Mouse (Mus musculus) right cerebral cortex, postnatal 36 days (tissue): Measurements from ENCODE around the gene Wdr18.

Source experiments
- DNase-seq, 2 experiments: peaks; one replicate each; pipeline ENCODE4 v3.0.0; 2022; ENCODE audit warnings: low spot score in 2 of 2, mixed read lengths in 1 of 2

Gene Wdr18

DNA sequence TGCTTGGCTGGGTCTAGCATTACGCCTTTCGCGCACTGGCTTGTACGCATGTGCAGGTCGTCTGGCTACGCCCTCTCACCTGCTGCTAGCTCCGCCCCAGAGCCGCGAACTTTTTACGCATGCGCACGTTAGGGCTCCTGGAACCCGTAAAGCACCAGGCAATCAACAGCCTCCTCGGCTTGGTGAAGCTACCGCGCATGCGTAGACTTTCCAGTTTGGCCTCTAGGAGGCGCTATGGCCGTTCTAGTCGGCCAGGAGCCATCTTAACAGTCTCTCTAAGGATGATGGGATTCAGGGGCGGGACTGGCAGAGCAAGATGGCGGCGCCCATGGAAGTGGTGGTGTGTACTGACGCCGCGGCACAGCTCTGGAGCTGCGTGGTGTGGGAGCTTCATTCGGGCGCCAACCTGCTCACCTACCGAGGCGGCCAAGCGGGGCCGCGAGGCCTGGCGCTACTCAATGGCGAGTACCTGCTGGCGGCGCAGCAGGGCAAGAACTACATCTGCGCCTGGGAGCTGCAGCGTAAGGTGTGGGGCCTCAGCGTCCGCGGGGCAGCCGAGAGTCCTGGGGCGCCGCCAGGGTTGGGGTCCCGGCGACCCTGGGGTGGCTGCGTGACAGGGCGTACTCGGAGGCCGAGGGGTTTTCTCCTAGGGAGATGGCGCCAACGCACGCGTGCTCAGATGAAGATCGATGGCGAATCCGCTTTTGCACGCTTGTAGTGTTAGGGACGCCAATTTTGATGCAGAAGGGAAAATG is at the start of gene Wdr18:
Gene Wdr18, plus strand, starts transcription at position 306 of the 755 bp plus-strand sequence.
- DNase-seq = peak; percentile 99 to 100

DNA sequence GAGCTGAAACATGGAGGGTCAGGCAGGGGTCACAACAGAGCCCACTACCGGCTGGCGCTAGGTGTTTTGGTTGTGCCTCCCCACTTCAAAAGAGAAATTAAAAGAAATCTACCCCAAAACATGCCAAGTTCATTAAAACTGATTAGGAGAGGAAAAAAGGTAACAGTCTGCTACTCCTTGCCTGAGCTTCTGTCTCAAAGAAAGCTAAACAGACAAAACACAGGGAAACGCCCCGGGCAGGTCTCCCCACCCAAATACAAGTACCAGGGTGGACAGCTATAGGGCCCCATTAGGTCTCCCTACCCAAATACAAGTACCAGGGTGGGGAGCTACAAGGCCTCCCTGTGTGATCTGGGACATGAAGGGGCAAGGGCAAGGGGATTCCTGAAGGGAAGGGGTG is 49.4 kb upstream of the Wdr18 start, which contains the start of gene Gm26602:
Gene Gm26602, plus strand, starts transcription at position 301 of the 400 bp plus-strand sequence.
- no peak for DNase-seq

DNA sequence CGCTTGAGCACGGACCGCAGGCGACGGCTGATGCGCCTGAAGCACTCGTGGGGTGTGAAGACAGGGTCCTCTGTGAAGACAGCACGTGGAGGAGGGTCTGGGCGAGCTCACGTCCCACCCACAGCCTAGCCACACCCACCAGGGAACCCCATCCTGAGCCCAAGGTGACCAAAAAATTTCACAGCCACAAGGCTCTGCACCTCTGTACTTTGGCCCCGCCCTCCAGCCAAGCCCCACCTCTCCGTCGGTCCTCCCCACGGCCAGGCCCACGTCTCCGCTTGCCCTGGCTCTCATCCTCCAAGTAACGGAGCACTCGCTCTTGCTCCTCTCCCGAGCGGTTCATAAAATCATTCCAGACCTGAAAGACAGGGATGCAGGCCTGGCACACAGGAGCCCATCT is 47.5 kb upstream of the Wdr18 start:
- DNase-seq = no peak

DNA sequence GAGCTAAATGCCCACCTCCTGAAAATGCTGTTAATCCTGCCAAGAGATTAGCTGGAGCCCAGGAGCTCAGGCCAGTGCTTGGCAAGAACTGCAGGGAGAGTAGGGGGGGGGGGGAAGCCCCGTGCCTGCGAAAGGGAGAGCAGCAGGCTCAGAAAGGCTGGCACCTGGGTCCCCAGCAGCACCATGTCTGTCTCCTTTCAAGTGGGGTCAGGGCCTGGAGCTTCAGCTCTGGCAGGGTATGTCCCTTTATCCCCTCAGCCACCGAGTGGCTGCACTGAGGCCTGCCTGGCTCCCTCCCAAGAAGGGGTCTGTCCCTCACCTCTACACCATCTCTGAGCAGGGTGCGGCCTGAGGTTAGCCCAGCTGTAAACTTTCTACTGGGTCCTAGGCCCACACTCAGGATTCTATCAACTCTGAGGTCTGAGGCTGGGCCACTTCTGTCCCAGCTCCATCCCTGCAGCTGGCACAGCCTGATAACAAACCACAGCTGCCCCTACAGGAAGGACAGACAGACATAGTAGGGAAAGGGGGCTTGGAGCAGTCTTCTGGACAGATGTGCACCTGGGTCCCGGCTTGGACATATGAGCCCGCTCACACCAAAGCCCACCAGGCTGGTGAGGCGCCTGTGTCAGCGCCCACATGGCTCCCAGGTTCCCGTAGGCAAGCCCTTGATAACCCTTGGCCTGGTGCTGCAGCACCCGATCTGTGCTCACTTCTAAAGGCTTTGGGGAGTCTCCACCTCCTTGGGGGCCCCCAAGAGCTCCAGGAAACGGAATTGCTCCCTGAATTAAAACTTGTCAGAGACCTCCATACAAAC is 45.6 kb upstream of the Wdr18 start:
- no peak for DNase-seq

DNA sequence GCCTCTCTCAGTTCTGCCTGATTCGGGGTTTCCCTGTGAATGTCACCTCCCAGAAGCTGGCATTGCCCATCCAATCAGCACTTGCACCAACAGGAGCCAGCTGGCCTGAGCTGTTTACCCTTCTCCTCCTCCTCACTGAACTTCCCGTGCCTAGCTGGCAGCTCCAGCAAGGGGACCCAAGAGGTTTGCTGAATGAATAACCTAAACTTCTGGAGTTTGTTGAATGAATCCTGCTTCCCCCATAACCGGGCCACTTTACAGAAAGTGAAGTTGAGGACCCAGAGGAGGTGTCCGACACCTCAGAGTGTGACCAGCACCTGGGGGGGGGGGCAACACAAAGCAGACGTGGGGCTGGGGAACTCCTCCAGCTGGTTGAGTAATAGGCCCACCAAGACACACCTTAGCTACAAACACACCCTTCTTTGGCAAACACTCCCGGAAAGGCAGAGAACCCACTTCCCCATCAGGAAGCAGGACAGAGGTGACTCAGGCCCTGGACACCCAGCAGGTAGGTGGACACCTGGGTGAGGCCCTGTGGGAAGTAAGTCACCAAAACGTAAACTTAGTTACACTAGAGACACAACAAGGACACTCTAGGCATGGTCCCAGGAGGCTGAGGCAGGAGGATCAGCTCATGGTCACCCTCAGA is 44.9 kb upstream of the Wdr18 start:
- no peak for DNase-seq

DNA sequence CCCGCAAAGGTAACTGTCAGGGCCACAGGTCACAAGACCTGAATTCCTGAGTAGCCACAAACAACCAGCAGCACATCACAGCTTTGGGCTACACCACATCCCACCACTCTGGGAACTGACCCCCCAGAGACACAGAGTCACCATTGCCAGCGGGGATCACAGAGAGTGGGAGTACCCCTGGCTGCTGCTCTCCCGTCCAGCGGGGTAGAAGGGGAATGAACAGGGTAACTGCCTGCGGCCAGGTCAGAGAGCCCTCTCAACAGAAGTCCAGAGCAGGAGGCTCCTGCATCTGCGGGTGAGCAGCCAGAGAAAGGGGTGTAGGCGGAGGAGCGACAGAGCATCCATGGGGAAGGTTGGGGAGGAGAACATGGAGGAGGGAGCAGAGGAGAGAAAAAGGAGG is 43.9 kb upstream of the Wdr18 start:
- DNase-seq = no peak

DNA sequence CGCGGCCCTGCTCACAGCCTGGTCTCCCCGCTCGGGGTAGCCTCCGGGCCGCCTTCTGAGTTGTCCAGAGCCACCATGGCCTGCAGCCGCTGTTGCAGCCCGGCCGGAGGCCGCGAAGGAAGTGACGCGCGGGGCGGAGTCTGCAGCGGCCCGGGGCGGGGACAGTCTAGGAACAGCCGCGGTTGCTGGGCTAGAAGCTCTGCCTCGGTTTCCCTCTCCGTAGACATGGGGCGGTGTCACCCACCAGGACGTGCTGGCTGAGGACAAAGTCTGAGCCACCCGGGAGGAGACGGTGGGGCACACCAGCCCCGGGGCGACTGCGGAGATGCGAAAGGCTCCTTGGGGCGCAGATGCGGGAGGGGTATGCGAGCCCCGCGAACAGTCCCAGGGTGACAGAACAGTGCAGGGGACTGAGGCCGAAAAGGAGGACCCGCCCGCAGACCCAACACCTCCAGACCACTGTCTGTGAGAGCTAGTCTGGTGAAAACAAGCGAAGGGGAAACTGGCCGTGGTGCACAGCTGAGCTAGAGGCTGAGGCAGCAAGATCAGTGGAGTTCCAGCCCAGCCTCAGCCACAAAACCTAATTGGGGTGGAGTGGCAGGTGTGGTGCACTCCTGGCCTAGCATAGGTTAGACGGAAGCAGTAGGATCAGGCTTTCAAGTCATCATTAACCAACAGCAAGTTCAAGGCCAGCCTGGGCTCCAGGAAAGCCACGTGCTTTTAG is 43.0 kb upstream of the Wdr18 start, which contains the start of gene Kiss1r:
Gene Kiss1r, plus strand, starts transcription at position 164 of the 724 bp plus-strand sequence.
- peak; percentile 73 to 77 for DNase-seq

DNA sequence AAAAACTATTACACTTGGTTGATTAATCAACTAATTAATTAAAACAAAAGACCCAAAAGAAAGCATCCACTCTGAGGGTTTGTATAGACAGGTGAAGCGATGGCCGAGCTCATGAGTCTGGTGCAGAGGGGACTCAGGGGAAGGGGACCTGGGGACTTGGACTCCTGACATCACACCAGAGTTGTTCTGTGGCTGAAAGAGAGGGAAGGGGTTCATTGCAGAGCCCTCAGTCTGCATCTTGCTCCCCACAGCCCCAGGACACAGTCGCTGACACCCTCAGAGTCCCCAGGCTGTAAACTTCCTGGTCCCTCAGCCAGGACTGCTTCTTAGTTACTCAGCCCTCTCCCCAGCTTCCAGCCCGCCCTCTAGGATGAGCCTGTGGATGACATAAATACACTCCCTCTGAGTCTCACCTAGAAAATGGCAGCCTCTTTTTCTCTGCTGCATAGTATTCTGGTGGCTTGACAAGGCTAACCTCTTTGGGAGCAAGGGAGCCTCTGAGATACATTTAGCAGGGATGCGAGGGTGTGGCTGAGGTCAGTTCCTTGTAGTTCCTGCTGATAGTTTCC is 42.3 kb upstream of the Wdr18 start:
- DNase-seq = no peak

DNA sequence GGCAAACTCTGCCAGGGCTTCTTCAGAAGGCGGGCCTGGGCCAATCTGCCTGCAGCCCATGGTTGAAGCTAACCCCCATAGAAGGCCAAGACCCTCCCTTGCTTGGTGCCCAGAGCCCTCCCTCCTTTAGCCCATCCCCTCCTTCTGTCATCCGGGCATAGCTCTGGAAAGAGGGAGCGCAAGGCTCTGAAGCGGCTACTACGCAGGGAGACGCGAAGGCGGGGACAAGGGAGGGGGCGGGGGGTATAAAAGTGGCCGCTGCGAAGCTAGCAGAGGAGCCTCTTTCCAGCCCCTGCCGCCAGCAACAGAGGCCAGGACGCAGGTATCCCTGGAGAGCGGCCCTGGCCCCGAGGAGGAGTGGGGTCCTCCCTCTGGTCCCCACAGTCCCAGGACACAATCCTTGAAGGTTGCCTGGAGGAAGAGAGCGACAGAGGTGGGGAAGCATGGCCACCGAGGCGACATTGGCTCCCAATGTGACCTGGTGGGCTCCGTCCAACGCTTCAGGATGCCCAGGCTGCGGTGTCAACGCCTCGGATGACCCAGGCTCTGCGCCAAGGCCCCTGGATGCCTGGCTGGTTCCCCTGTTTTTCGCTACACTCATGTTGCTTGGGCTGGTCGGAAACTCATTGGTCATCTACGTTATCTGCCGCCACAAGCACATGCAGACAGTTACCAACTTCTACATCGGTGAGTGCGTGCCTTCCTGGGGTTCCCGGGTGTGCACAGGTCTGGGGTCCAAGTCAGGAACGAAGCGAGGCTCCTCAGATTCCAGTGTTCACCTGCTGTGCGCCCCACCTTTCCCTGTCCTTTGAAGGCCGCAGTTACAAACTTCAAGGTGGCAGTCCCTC is 41.5 kb upstream of the Wdr18 start:
- DNase-seq = no peak

DNA sequence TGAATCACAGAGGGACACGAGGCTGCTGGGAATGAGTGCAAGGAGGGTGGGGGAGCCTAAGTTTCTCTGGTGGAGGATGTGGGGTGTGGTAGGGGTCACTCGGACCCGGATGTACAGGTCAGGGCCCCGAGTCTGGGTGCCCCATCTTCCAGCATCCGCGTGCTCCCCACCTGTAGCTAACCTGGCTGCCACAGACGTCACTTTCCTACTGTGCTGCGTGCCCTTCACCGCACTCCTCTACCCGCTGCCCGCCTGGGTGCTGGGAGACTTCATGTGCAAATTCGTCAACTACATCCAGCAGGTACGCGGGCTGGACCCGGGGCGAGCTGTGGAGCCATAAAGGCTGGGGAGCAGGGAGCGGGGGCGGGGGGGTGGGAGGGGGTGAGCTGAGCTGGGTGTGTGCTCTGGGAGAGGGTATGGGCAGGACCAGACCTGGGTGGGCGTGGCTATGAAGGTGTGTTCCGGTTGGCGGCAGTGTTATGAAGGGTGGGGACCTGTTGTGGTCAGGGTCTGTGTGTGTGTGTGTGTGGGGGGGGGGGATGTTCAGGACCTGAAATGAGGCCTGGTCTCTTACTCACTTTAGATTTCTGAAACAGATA is 40.6 kb upstream of the Wdr18 start:
- no peak for DNase-seq

DNA sequence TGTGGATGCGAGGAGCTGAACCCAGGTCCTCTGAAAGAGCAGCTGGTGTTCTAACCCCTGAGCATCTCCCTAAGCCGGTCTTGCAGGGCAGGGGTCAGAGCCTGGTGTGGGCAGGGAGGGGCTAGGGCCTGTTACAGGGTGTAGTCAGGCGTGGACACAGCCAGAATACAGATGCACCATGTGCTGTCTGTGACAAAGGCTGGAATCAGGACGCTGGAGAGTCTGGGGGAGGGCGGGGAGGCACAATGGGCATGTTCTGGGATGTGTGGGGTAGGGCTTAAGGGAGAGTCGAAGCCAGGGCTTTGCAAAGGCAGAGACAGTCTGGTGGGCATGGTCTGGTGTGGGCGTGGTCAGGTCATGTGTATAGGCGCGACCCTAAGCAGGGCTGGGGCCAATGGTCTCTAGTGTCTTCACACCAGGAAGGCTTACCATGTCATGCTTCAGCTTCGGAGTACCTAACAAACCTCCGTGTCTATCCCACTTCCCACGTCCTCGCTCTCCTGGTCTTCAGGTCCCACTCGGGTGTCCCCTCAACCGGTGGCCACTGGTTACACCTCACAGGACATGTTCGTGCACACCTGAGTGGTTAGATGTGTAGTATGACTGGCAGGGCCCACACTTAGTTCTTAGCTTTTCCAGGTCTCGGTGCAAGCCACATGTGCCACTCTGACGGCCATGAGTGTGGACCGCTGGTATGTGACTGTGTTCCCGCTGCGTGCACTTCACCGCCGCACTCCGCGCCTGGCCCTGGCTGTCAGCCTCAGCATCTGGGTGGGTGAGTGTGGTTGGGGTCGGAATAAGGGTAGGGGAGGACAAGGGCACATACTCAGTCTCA is 39.7 kb upstream of the Wdr18 start:
- no peak for DNase-seq

DNA sequence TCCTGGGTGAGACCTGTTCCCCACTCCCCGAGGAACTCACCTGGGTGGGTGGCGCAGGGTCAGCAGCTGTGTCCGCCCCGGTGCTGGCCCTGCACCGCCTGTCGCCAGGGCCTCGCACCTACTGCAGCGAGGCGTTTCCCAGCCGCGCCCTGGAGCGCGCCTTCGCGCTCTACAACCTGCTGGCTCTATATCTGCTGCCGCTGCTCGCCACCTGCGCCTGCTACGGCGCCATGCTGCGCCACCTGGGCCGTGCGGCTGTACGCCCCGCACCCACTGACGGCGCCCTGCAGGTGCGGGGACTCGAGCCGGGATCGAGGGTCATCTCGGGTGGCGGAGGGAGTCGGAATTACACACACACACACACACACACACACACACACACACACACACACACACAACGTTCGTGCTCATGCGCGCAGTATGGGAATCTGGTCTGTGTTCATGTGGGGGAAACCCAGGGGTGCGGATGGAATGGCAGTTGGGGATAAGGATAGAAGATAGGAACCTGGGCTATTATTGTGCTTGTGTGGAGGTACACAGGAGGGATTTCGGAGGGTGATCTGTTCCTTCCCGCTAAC is 38.9 kb upstream of the Wdr18 start, which contains the start of gene R3hdm4:
Gene R3hdm4, minus strand, starts transcription at position 251 of the 578 bp plus-strand sequence.
- DNase-seq = no peak

DNA sequence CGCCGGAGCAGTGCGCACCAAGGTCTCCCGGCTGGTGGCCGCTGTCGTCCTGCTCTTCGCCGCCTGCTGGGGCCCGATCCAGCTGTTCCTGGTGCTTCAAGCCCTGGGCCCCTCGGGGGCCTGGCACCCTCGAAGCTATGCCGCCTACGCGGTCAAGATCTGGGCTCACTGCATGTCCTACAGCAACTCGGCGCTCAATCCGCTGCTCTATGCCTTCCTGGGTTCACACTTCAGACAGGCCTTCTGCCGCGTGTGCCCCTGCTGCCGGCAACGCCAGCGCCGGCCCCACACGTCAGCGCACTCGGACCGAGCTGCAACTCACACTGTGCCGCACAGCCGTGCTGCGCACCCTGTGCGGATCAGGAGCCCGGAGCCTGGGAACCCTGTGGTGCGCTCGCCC is 38.4 kb upstream of the Wdr18 start:
- no peak for DNase-seq

DNA sequence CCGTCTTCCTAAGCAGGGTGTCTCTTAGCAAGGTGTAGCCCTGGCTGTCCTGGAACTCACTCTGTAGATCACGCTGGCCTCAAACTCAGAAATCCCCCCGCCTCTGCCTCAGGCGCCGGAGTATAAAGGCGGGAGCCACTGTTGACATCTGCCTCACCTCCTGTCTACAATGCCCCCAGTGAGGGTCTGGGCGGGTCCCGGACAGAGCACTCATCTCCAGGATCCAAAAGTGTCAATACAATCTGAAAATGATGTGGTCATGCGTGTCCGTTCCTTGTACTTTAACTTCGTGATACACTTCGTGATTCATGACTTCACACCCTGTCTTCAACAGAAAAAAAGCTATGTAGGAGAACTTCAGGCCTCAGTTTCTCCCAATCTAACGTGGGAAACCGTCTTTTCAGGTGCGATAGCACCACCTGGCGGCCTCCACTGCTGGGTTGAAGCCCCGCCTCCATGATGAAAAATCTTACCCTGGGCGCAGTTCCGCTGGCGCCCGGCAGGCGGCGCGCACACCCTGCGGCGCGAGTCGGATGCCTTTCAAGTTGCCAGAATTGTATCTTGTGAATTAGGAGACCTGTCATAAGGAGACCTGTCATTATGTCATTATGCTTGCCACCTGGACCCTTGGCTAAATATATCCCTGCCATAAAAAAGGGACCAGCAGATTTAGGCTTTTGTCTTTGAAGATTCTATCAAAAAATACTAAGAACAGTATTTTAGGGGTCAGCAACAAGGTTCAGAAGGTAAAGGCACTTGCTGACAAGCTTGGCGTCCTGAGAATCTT is 34.8 kb upstream of the Wdr18 start:
- peak; percentile 85 to 89 for DNase-seq

DNA sequence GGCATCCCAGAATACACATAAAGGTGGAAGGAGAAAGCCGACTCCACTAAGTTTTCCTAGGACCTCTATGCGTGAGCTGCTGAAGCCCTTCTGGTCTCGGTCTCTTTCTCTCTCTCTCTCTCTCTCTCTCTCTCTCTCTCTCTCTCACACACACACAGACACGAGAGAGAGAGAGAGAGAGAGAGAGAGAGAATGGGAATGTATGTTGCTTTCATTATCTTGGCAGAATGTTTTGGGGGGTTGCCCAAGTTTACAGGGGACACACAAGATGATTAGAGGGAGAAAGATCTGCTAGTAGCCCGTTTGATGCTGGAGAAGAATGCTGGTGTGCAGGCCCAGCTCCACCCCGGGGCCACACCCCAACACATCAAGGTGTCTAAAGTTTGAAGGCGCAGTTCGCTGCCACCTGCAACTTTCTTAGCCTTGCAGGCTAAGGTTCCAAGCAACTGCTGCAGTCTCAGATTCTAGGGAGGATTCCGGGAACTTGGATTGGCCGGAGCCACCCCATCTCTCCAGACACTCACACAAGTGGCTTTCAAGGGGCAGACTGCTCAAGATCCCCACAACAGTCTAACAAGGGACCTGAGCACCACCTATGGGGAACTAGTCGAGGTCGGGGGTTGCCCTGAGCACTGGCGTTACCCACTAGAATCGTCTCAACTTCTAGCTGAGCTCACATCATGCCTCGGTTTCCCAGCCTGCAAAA is 34.0 kb upstream of the Wdr18 start:
- DNase-seq = no peak

DNA sequence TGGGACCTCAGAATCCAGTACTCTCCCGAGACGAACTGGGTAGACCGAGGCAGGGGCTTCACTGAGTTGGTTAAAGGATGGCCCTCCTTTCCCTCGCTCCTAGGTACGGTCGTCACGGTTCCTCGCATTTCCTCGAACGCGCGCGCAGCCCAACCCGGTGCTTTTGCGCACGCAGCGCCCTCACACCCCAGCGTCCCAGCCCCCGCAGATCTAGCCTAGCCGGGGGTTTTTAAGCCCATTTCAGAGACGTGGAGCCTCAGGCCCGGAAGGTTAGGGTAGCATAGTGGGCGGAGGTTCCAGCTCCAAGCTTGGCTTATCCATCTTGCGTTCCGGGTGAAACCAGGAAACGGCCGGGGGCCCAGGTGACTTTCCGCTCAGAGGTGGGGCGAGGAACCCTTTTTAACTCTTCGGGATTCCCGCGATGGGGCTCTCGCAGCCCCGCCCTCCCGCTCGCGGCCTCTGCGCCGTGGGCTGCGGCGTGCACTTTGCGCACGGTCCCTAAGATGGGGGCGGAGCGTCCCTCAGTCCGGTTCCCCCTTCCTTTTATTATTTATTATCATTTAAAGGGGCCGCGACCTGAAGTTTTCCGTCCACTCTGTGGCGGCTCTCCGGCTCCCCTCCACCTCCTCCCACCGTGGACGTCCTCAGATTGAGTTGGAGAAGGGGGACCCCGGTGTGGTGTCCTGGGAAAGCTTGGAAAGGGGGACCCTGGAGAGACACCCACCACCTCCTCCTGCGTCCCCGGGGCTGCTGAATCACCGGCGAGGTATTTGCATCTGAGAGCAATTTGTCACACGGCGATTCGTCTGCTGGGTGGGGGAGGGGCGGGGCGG is 33.2 kb upstream of the Wdr18 start, which contains the start of gene Arid3a:
Gene Arid3a, plus strand, starts transcription at position 553 of the 833 bp plus-strand sequence.
- peak; percentile 77 to 83 for DNase-seq
